Mouse (Mus musculus): ENCODE measurements around the gene Snai3.

DNA sequence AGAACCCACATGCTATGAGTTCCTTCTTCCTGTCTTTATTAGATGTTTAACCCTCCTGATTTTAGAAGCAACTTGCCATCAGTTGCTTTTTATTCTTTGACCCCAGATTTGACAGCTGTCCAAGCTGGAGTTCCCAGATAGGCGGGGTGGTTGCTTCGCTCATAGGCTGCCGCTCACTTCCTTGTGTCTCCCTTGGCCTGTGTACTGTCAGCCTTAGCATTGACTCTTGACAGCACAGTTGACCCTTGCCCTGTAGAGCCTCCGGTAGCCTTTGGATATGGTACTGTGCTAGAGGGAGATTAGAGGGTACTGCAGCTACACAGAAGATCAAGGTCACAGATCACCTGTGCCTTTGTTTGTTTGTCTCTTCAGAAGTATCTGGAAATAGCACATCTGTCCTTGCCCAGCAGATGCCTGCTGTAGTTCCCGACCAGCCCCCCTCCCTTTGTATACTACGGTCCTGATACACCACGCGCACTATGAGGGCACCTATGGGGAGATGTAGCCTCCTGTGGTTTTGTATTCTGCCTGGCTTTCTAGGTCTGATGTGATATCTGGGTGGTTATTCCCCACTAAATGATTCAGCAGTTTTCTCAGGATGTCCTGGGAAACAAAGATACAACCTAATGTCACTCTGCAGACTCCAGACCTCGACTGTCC, 55.3 kb downstream of the Snai3 start:
- no peak for TF ChIP-seq CTCF (IDR thresholded peaks at IDR 0.05; ENCODE audit: control insufficient read depth, insufficient read depth, low read length)
- TF ChIP-seq POLR2A (IDR thresholded peaks at IDR 0.05; ENCODE audit: borderline replicate concordance, control insufficient read depth, low read depth, low read length): no peak
